Mouse (Mus musculus): ENCODE data around the gene Fras1. TPM values are rescaled to one million over a fixed set of nuclear protein-coding genes. Genes with fewer than 3 reads are reported as not detected.

Fras1 gene
- total and polyA plus RNA-seq, 3 experiments = 2.1 to 5.8 (median 5.4) TPM

DNA sequence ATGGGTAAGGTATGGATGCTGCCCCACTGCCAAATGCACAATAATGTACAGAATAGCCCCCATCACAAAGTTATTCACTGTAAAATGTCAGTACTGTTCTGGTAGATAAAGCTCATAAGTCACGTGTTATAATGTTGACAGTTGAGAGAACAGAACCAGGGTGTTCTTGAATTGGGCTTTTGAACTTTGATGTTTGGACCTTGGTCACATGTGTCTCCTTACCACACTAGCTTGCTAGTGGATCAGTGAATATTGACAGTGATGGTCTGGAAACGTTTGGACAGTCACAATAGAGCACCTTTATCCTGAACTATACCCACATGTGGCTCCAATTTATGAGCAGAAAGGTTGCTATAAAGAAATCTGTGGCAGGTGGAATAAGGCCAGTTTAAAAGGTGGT is 124.3 kb downstream of the Fras1 start:
- peaks cover 19 to 65% of the 10 kb centered on the region in 2 experiments for H3K4me1 ChIP-seq (ENCODE audit: control insufficient read depth in 1 of 2, insufficient read depth in 2 of 2)
- no peak overlapping the region for H3K4me3 ChIP-seq (replicated peaks in 1 of 3; ENCODE audit: low read depth in 2 of 3, low read length in 2 of 3, poor library complexity in 1 of 3)
- H3K36me3 ChIP-seq (replicated peaks in 1 of 2; ENCODE audit: control insufficient read depth in 1 of 2, insufficient read depth in 1 of 2, low read length in 1 of 2) = no peaks in the 10 kb centered on the region
- dilution Hi-C loops (cut with MboI; ENCODE audit: extremely low pct_ligation_motif_present, extremely low pct_unique_long_range_greater_than_20kb, low sequenced_read_pairs) = no loop called here
- H3K4me2 ChIP-seq (ENCODE audit: insufficient read depth, low read depth, poor library complexity, severe bottlenecking) = no peak overlapping the region
- no peaks in the 10 kb centered on the region for H3K27me3 ChIP-seq (replicated peaks)
- in situ Hi-C loops (cut with MboI; ENCODE audit: low pct_ligation_motif_present, low pct_unique_long_range_greater_than_20kb, low sequenced_read_pairs) = no loop called here
- no peak for TF ChIP-seq NRF1 (IDR thresholded peaks at IDR 0.05; ENCODE audit: low read depth, low read length)
- TF ChIP-seq UBTF (IDR thresholded peaks at IDR 0.05; ENCODE audit: low read depth, low read length) = no peak
- TF ChIP-seq USF1 (IDR thresholded peaks at IDR 0.05; ENCODE audit: low read depth, low read length) = no peak
- no peak for TF ChIP-seq RAD21 (IDR thresholded peaks at IDR 0.05; ENCODE audit: low read depth, low read length)
- TF ChIP-seq JUN (IDR thresholded peaks at IDR 0.05; ENCODE audit: insufficient read depth, low read depth, low read length) = no peak
- no peak for TF ChIP-seq TCF12 (IDR thresholded peaks at IDR 0.05; ENCODE audit: low read depth, low read length)
- no peak for TF ChIP-seq CHD2 (IDR thresholded peaks at IDR 0.05; ENCODE audit: low read length)
- no peak for TF ChIP-seq CHD1 (IDR thresholded peaks at IDR 0.05; ENCODE audit: low read depth, low read length)
- TF ChIP-seq GABPA (IDR thresholded peaks at IDR 0.05; ENCODE audit: insufficient replicate concordance, low read depth, low read length) = no peak
- no peak for TF ChIP-seq POLR2A (IDR thresholded peaks at IDR 0.05; ENCODE audit: low read depth, low read length)
- no peak for TF ChIP-seq RCOR1 (conservative IDR thresholded peaks at IDR 0.05; ENCODE audit: low read depth, low read length)
- TF ChIP-seq E2F4 (IDR thresholded peaks at IDR 0.05; ENCODE audit: insufficient replicate concordance, low read depth, low read length) = no peak
- no peak for TF ChIP-seq ZKSCAN1 (IDR thresholded peaks at IDR 0.05; ENCODE audit: borderline replicate concordance, low read depth, low read length)
- TF ChIP-seq JUND (conservative IDR thresholded peaks at IDR 0.05; ENCODE audit: low read depth, low read length) = no peak
- TF ChIP-seq NELFE (IDR thresholded peaks at IDR 0.05; ENCODE audit: low read depth, low read length) = no peak
- TF ChIP-seq MEF2A (IDR thresholded peaks at IDR 0.05; ENCODE audit: borderline replicate concordance, low read depth, low read length) = no peak
- no peak for TF ChIP-seq ZMIZ1 (IDR thresholded peaks at IDR 0.05; ENCODE audit: low read depth, low read length)
- no peak for TF ChIP-seq PAX5 (IDR thresholded peaks at IDR 0.05; ENCODE audit: low read length)
- no peaks in the 10 kb centered on the region for H3K79me2 ChIP-seq (replicated peaks; ENCODE audit: control insufficient read depth, extremely low read depth, insufficient read depth, poor library complexity, severe bottlenecking)
- DNase-seq (ENCODE audit: extremely low read depth) = no peak
- H3K9me3 ChIP-seq (replicated peaks; ENCODE audit: low read length) = no peaks in the 10 kb centered on the region
- no peak overlapping the region for H3K27ac ChIP-seq (ENCODE audit: insufficient read depth, low read depth)
- H3K9ac ChIP-seq (ENCODE audit: insufficient read depth, low read depth) = no peak overlapping the region

- Histone ChIP-seq H3K9me3 (replicated peaks; ENCODE audit: low read length) (no peaks in the 10 kb centered on the region), H3K4me1 (ENCODE audit: control insufficient read depth in 1 of 2, insufficient read depth in 2 of 2) (peaks cover 8 to 49% of the 10 kb centered on the region in 2 experiments; a peak in 3 of 4 replicates), H3K9ac (ENCODE audit: insufficient read depth, low read depth) (no peak overlapping the region), H3K4me3 (replicated peaks in 1 of 3; ENCODE audit: low read depth in 2 of 3, low read length in 2 of 3, poor library complexity in 1 of 3) (no peak overlapping the region), H3K27ac (ENCODE audit: insufficient read depth, low read depth) (no peak overlapping the region), H3K4me2 (ENCODE audit: insufficient read depth, low read depth, poor library complexity, severe bottlenecking) (no peak overlapping the region), H3K36me3 (replicated peaks in 1 of 2; ENCODE audit: control insufficient read depth in 1 of 2, insufficient read depth in 1 of 2, low read length in 1 of 2) (no peaks in the 10 kb centered on the region), H3K27me3 (replicated peaks) (no peaks in the 10 kb centered on the region), H3K79me2 (replicated peaks; ENCODE audit: control insufficient read depth, extremely low read depth, insufficient read depth, poor library complexity, severe bottlenecking) (no peaks in the 10 kb centered on the region)
- no peak for DNase-seq (ENCODE audit: extremely low read depth)
- TF ChIP-seq USF2 (conservative IDR thresholded peaks at IDR 0.05; ENCODE audit: low read depth, low read length) (no peak), CHD1 (IDR thresholded peaks at IDR 0.05; ENCODE audit: low read depth, low read length) (no peak), UBTF (IDR thresholded peaks at IDR 0.05; ENCODE audit: low read depth, low read length) (no peak), JUN (IDR thresholded peaks at IDR 0.05; ENCODE audit: insufficient read depth, low read depth, low read length) (no peak), SIN3A (IDR thresholded peaks at IDR 0.05; ENCODE audit: low read length) (no peak), MXI1 (IDR thresholded peaks at IDR 0.05; ENCODE audit: low read depth, low read length) (no peak), POLR2AphosphoS2 (IDR thresholded peaks at IDR 0.05; ENCODE audit: low read depth, low read length) (no peak), EP300 (IDR thresholded peaks at IDR 0.05; ENCODE audit: low read length) (no peak), NRF1 (IDR thresholded peaks at IDR 0.05; ENCODE audit: low read depth, low read length) (no peak), GABPA (IDR thresholded peaks at IDR 0.05; ENCODE audit: insufficient replicate concordance, low read depth, low read length) (no peak), JUND (conservative IDR thresholded peaks at IDR 0.05; ENCODE audit: low read depth, low read length) (no peak), ZKSCAN1 (IDR thresholded peaks at IDR 0.05; ENCODE audit: borderline replicate concordance, low read depth, low read length) (no peak), POLR2A (IDR thresholded peaks at IDR 0.05; ENCODE audit: low read depth, low read length) (no peak), KAT2A (IDR thresholded peaks at IDR 0.05; ENCODE audit: insufficient replicate concordance, low read length) (no peak), SMC3 (IDR thresholded peaks at IDR 0.05; ENCODE audit: low read depth, low read length) (no peak)
- in situ Hi-C loops (cut with MboI; ENCODE audit: low pct_ligation_motif_present, low pct_unique_long_range_greater_than_20kb, low sequenced_read_pairs) (no loop called here), dilution Hi-C loops (cut with MboI; ENCODE audit: extremely low pct_ligation_motif_present, extremely low pct_unique_long_range_greater_than_20kb, low sequenced_read_pairs) (no loop called here)
Observed at GRCm38 (mm10) chr5:96501783-96502182, 128.0 kb downstream of the Fras1 start.
